Mouse (Mus musculus) megakaryocyte, embryonic 14.5 days (primary cell): ENCODE measurements around the gene Sphkap.

ENCODE experiments used
- FLI1 ChIP-seq: IDR thresholded peaks from 2 replicates; pipeline ENCODE4 v1.6.1; 2012; ENCODE audit warnings: low read length, inconsistent platforms, mixed read lengths
- GATA1 ChIP-seq: IDR thresholded peaks from 3 replicates; pipeline ENCODE4 v1.6.1; 2012; ENCODE audit warnings: mixed read lengths, low read length, inconsistent platforms, borderline replicate concordance

DNA sequence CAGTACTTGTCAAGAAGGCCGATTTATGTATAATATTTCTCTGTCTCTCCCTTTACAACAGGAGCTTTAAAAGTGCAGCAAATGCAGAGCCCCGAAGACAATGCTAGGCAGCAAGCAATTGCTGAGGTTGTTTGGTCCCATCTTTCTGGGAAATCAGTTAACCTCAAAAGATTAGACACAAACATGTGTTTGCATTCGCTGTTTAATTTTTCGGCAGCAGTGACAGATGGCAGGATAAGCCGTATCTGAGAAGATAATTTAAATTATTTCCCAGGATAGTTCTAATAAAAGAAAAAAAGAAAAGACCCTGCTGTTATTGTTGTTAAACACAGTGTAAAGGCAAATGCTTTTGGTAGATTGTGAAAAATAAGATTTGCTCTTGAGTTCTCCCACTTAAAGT is 41.5 kb downstream of the Sphkap start:
- TF ChIP-seq GATA1 (no peak), FLI1 (no peak)
